Mouse (Mus musculus) embryonic facial prominence, embryonic 14.5 days (tissue): ENCODE results near the gene Hid1. TPM values are rescaled to one million over a fixed set of nuclear protein-coding genes. Genes with fewer than 3 reads are reported as not detected.

Experiments used
- ATAC-seq: fragments of 200-750 bp; cut with Nextera tagmentation; 2 replicates; pipeline ENCODE4 v1.8.0; 2017; ENCODE audit warnings: low read depth, moderate number of reproducible peaks, moderate TSS enrichment
- DNase-seq: peaks from one replicate; pipeline ENCODE4 v3.0.0-alpha.2; 2015; ENCODE audit warnings: low spot score
- H3K27ac ChIP-seq: fragments of 300-500 bp; sonication (generic); replicated peaks from 2 replicates; pipeline ENCODE4 v1.5.1; 2014; ENCODE audit warnings: low read depth, mild to moderate bottlenecking, low read length, moderate library complexity
- H3K27me3 ChIP-seq: fragments of 300-500 bp; sonication (generic); replicated peaks from 2 replicates; pipeline ENCODE4 v1.6.1; 2014; ENCODE audit warnings: low read length; ENCODE audit not compliant: control insufficient read depth, insufficient read depth
- H3K36me3 ChIP-seq: fragments of 300-500 bp; sonication (generic); 2 replicates; pipeline ENCODE4 v1.6.1; 2014; ENCODE audit warnings: low read length, mixed read lengths; ENCODE audit not compliant: control insufficient read depth, insufficient read depth
- H3K4me1 ChIP-seq: fragments of 300-500 bp; sonication (generic); 2 replicates; pipeline ENCODE4 v1.6.1; 2014; ENCODE audit warnings: antibody characterized with exemption, low read length; ENCODE audit not compliant: control insufficient read depth, insufficient read depth
- H3K4me2 ChIP-seq: fragments of 300-500 bp; sonication (generic); 2 replicates; pipeline ENCODE4 v1.6.1; 2014; ENCODE audit warnings: low read depth, mild to moderate bottlenecking, low read length, moderate library complexity, mixed read lengths
- H3K4me3 ChIP-seq: fragments of 300-500 bp; sonication (generic); 2 replicates; pipeline ENCODE4 v1.5.1; 2014; ENCODE audit warnings: low read depth, mild to moderate bottlenecking, low read length
- H3K9ac ChIP-seq: fragments of 300-500 bp; sonication (generic); 2 replicates; pipeline ENCODE4 v1.6.1; 2014; ENCODE audit warnings: low read depth, mild to moderate bottlenecking, low read length, moderate library complexity, mixed read lengths
- H3K9me3 ChIP-seq: fragments of 300-500 bp; sonication (generic); 2 replicates; pipeline ENCODE4 v1.6.1; 2016; ENCODE audit warnings: low read length; ENCODE audit not compliant: control insufficient read depth
- WGBS: fragments of 180-500 bp; shearing (Covaris S2); extraction: QIAGEN DNeasy Blood & Tissue Kit; methylation state at CpG from one replicate; pipeline ENCODE4 v1.1.7; 2014; 5-methylcytosine and 5-hydroxymethylcytosine counted together
- polyA plus RNA-seq: library from polyadenylated mRNA; unstranded; fragments of >200 nt; fragmentation: Nextera tagmentation; extraction: Ambion mirVana; gene quantifications from 2 replicates; pipeline ENCODE4 v1.2.1, GENCODE M21; 2014

The Hid1 gene
- polyA plus RNA-seq, 1 experiment from 2014 or later, result 10.3 TPM

DNA sequence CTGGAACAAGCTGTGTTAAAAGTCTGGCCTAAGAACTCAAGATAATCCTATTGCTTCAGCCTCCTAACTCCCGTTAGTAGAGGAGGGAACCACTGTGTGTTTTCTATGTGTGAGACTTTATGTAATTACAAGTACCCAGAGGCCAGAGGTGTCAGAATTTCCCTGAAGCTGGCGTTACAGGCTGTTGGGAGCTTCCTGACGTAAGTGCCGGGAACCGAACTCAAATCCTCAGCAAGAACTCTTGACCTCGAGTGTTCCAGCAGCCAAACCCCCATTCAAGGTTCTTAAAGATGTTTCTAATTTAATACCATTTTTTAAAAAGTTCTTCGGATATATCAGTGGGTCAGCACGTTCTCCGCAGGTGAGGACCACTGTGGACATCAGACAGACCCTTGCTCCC, 13.7 kb upstream of the Hid1 start:
- Histone ChIP-seq H3K4me1 (peaks cover 29% of the 10 kb centered on the region), H3K9me3 (no peaks in the 10 kb centered on the region), H3K27me3 (no peaks in the 10 kb centered on the region), H3K27ac (peak overlapping the region; percentile 86), H3K4me3 (peak overlapping the region; percentile 82), H3K36me3 (no peaks in the 10 kb centered on the region), H3K9ac (no peak overlapping the region; the same call in 1 of the 2 replicates), H3K4me2 (peak overlapping the region; percentile 70)
- DNase-seq (no peak), ATAC-seq (no peak)
- 5% methylated on average over 9 of the region's 9 CpGs for WGBS

DNA sequence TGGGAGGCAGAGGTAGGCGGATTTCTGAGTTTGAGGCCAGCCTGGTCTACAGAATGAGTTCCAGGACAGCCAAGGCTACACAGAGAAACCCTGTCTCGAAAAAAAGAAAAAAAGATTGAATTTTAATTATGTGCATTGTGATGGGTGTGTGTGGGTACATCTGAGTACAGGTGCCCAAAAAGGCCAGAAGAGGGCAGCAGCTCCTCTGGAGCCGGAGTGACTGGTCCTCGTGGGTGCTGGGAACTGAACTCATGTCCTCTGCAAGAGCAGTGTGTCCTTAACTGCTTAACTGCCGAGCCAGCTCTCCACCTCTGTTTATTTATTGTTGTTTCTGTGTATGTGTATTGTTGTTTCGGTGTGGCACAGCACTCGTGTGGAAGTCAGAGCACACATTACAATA, 10.3 kb upstream of the Hid1 start:
- H3K9me3 ChIP-seq, result no peaks in the 10 kb centered on the region
- H3K4me3 ChIP-seq, result no peak overlapping the region
- 77% methylated on average over 7 of the region's 7 CpGs for WGBS
- no peak overlapping the region for H3K4me2 ChIP-seq
- DNase-seq (no peak), ATAC-seq (no peak)
- no peak overlapping the region for H3K27ac ChIP-seq
- H3K4me1 ChIP-seq, result peaks cover 12% of the 10 kb centered on the region
- H3K27me3 ChIP-seq, result peaks cover 32% of the 10 kb centered on the region
- no peaks in the 10 kb centered on the region for H3K36me3 ChIP-seq
- H3K9ac ChIP-seq, result no peak overlapping the region

DNA sequence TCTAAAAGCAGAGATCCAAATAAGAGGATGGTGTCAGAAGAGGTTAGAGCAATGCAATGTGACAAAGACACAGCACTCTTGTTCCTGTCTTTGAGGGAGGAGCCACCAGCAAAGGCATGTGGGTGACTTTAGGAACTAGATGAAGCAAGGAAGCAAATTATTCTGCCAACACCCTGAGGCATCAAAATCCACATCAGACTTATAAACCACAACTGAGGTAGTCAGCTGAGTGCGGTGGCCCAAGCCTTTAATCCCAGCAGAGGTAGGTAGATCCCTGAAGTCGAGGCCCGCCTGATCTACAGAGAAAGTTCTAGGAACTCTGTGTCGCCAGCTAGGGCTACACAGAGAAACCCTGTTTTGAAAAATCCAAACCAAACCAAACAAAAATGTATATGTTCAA, 9.7 kb upstream of the Hid1 start:
- H3K9me3 ChIP-seq, result no peaks in the 10 kb centered on the region
- ATAC-seq (no peak), DNase-seq (no peak)
- WGBS, result 91% methylated on average over 4 of the region's 4 CpGs
- H3K9ac ChIP-seq, result no peak overlapping the region
- H3K27me3 ChIP-seq, result peaks cover 33% of the 10 kb centered on the region
- H3K27ac ChIP-seq, result no peak overlapping the region
- H3K36me3 ChIP-seq, result no peaks in the 10 kb centered on the region
- no peak overlapping the region for H3K4me3 ChIP-seq
- H3K4me1 ChIP-seq, result peaks cover 9% of the 10 kb centered on the region; the same call in 1 of the 2 replicates
- H3K4me2 ChIP-seq, result no peak overlapping the region

DNA sequence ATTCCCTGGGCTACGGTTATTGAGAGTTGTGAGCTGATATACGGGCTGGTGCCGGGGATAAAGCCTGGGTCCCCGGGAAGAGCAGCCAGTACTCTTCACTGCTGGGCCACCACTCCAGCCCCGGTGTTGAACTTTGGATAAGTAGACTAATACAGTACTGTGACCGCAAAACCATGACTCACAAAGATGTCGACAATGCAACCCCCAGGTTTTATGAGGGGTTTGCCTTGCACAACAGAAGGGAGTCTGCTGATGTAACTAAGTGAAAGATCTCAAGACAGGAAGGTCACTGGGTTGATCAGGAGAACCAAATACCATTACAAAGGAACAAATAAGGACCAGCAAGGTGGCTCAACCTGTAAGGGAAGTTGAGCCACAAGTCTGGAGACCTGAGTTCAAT, 9.2 kb upstream of the Hid1 start:
- peaks cover 33% of the 10 kb centered on the region for H3K27me3 ChIP-seq
- H3K4me3 ChIP-seq, result no peak overlapping the region
- WGBS, result 73% methylated on average over 7 of the region's 7 CpGs
- H3K9me3 ChIP-seq, result no peaks in the 10 kb centered on the region
- H3K4me1 ChIP-seq, result peaks cover 9% of the 10 kb centered on the region; the same call in 1 of the 2 replicates
- no peak overlapping the region for H3K9ac ChIP-seq
- H3K36me3 ChIP-seq, result no peaks in the 10 kb centered on the region
- DNase-seq, result no peak
- no peak overlapping the region for H3K27ac ChIP-seq
- no peak for ATAC-seq
- H3K4me2 ChIP-seq, result no peak overlapping the region

DNA sequence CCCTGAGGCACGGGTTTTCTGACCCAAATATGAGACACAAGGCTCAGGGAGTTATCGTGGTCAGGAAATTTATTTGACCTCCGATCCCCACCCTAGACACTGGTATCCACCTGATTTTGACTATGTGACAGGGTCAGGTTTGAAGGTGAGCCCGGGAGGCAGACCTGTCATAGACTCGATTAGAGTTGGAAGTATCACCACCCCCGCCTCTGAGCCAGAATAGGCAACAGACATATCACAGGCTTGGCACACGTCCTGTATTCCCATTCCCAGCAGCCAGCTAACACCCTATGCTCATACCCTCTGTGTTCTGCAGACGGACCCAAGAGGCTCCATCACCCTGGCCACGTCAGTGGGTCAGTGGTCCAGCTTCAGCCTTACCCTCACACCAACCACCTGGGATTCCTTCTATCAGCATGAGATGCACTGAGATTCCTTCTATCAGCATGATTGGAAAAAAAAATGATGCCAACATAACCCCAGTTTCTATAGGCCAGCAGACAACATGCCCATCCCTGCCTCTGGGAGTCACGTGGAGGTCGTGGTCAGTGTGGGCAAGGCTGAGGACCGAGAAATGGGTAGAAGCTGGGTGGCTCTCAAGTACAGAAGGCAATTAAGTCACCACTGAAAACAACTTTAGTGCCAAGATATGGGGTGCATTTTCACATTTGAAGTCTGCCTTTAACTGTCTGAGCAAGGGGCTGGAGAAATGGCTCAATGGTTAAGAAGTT, 7.3 kb upstream of the Hid1 start:
- DNase-seq (no peak), ATAC-seq (0 out of 2 replicates have a peak, but pooled peaks have one; percentile 7)
- WGBS, result 60% methylated on average over 12 of the region's 12 CpGs
- peak overlapping the region; percentile 37 for H3K4me3 ChIP-seq
- peak overlapping the region; percentile 72 for H3K4me2 ChIP-seq
- peaks cover 6% of the 10 kb centered on the region; the same call in 1 of the 2 replicates for H3K4me1 ChIP-seq
- H3K36me3 ChIP-seq, result no peaks in the 10 kb centered on the region
- no peak overlapping the region for H3K27ac ChIP-seq
- H3K9ac ChIP-seq, result peak overlapping the region; percentile 59
- H3K27me3 ChIP-seq, result peaks cover 36% of the 10 kb centered on the region
- H3K9me3 ChIP-seq, result no peaks in the 10 kb centered on the region

DNA sequence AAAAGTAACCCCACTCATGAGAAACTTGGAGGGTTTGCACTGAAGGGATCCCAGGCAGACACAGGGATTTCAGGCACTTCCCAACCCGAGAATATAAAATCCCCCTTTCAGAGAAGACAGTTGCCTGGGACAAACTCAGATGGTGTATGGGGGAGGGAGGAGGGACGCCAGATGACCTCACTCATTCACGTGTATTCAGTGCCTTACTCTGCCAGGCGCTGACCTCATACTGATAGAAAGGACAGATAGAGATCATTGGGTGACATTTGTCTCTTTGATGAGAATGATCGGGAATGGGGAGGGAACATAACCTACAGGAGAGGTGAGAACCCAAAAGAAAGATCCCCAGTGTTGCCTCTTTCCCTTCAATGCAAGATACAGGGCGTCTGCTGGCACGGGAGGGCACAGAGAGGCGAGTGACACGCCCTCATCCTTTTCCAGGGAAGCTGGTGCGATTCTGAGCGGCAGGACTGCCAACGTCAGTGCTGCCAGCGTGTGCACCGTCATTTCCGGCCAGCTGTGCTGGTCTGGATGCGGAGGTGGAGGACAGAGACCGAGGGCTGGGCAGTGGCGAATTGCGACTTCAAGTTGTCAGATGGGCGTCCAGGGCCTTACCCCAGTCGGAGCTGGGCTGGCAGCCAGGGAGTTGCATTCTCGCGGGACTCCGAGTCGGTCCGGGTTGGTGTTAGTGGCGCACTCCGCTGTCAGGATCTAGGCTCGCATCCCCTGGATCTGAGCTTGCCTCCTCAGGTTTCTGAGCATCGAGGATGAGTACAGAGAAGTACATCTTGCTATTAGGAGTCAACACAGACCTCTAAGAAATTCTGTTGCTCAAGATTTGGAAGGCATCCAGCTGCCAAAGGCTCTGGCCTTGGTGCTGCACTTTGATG, 6.5 kb upstream of the Hid1 start:
- Histone ChIP-seq H3K36me3 (no peaks in the 10 kb centered on the region), H3K9ac (peak overlapping the region; percentile 59), H3K9me3 (no peaks in the 10 kb centered on the region), H3K4me2 (peak overlapping the region; percentile 72), H3K4me1 (peaks cover 6% of the 10 kb centered on the region; the same call in 1 of the 2 replicates), H3K27ac (no peak overlapping the region), H3K4me3 (peak overlapping the region; percentile 37), H3K27me3 (peaks cover 40% of the 10 kb centered on the region)
- DNase-seq (peak; percentile 53), ATAC-seq (peak; percentile 68)
- WGBS, result 2% methylated on average over 26 of the region's 30 CpGs

DNA sequence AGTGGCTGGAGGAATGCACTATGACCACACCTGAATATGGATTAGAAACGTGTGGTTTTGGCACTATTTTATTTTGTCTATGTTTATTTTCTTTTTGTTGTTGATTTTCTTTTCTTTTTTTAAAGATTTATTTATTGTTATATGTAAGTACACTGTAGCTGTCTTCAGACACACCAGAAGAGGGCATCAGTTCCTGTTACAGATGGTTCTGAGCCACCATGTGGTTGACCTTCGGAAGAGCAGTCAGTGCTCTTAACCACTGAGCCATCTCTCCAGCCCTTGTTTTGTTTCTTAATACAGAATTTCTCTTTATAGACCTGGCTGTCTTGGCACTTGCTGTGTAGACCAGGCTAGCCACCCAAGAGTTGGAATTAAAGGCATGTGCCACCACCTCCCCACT, 5.2 kb upstream of the Hid1 start:
- Histone ChIP-seq H3K4me1 (peaks cover 7% of the 10 kb centered on the region; the same call in 1 of the 2 replicates), H3K9me3 (no peaks in the 10 kb centered on the region), H3K27ac (no peak overlapping the region), H3K4me2 (no peak overlapping the region), H3K27me3 (peaks cover 50% of the 10 kb centered on the region), H3K9ac (no peak overlapping the region), H3K36me3 (no peaks in the 10 kb centered on the region), H3K4me3 (no peak overlapping the region)
- DNase-seq (no peak), ATAC-seq (no peak)
- 56% methylated on average over 2 of the region's 2 CpGs for WGBS

DNA sequence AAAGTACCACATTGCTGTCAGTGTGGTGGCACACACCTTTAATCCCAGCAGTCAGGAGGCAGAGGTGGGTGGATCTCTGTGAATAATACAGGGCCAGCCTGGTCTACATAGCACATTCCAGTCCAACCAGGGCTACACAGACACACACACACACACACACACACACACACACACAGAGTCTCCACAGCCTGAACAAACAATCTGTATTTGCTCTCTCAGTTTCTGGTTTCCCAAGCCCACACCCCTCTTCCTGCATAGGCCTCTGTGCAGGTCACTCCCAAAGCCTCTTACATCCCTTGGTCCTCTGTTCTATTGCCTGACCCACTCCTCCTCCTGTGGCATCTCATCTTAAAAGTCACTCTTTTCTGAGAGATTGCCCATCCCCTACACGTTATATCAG, 4.5 kb upstream of the Hid1 start:
- H3K9ac ChIP-seq, result no peak overlapping the region
- no peak for ATAC-seq
- WGBS, result 62% methylated on average over 1 of the region's 1 CpGs

More for the DNA sequence above, 4.5 kb upstream of the Hid1 start:
- Histone ChIP-seq H3K9me3 (no peaks in the 10 kb centered on the region), H3K36me3 (no peaks in the 10 kb centered on the region), H3K4me3 (no peak overlapping the region), H3K27ac (no peak overlapping the region), H3K4me1 (peaks cover 13% of the 10 kb centered on the region; the same call in 1 of the 2 replicates), H3K4me2 (no peak overlapping the region), H3K27me3 (peaks cover 57% of the 10 kb centered on the region)
- no peak for DNase-seq
